Mouse (Mus musculus) lung, adult 2 months (tissue): ENCODE measurements around the gene Cplane1.

Experiments used
- CTCF ChIP-seq: fragments of 200-500 bp; IDR thresholded peaks from 2 replicates; pipeline ENCODE4 v1.5.1; 2011; ENCODE audit warnings: mild to moderate bottlenecking, low read length, control low read depth; ENCODE audit not compliant: insufficient read depth
- POLR2A ChIP-seq: fragments of 200-500 bp; IDR thresholded peaks from 2 replicates; pipeline ENCODE4 v1.6.1; 2011; ENCODE audit warnings: low read depth, mild to moderate bottlenecking, control low read depth, low read length, borderline replicate concordance; ENCODE audit errors: extremely low read depth

- no peak for TF ChIP-seq POLR2A
- no peak for TF ChIP-seq CTCF
These were observed 122.3 kb downstream of the Cplane1 start for GRCm38 (mm10) chr15:8291251-8291650.
